Mouse (Mus musculus) embryo, embryonic 10.5 days (tissue): ENCODE data around the gene Ilf2.

Experiments used
- DNase-seq: peaks from one replicate; pipeline ENCODE4 v3.0.0-alpha.2; 2015; ENCODE audit warnings: low spot score

The Ilf2 gene

DNA sequence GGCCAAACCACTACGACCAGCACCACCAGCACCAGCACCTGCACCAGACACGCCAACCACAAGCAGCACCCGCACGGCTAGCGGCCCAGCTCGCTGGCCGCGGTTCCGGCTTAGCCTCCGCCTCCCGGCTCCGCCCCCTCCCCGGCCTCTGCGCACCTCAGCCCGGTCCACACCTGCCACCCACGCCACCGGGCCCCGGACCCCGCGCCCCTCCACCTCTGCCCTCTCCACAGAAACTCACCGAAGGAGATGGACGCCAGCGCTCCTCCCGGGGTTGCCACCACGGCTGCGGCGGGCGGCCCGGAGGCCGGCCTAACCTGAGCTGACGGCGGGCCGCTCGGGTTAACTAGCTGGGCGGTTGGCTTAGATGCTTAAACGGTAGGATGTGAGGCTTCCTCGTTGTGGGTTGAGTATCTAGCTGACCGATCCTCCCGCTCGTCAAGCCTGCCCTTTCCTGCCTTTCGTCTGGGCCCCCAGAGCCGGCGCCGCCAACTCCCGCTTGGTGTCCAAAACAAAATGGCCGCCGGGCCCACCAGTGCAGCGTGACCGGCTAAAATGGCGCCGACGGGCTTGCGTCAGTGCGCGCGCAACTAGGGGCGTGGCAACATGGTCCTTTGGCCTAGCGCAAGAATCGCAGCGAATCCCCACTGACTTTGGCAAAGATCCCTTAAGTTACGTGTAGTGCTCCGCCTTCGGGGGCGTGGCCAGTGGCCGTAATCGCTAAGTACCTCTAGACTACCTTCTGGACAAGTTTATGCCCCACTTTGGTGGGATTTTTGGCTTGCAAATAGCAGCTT lies 33.2 kb downstream of the Ilf2 start, which contains the start of gene Chtop:
Chtop (minus strand) TSS at position 549 of the 797 bp plus-strand sequence.
- DNase-seq = peak; percentile 99

- DNase-seq = no peak
These were observed 33.8 kb downstream of the Ilf2 start for GRCm38 (mm10) chr3:90509747-90510123.

GRCm38 (mm10) chr3:90512276-90512675 lies 36.4 kb downstream of the Ilf2 start:
- DNase-seq = no peak

GRCm38 (mm10) chr3:90512948-90513642 lies 37.2 kb downstream of the Ilf2 start:
- DNase-seq = no peak

GRCm38 (mm10) chr3:90513796-90514590 lies 38.1 kb downstream of the Ilf2 start, which contains the start of the genes S100a1 and S100a13:
Gene S100a1, minus strand, starts transcription at chr3:90514392.
Gene S100a13, plus strand, starts transcription at chr3:90514435.
- peak; percentile 47 for DNase-seq

DNA sequence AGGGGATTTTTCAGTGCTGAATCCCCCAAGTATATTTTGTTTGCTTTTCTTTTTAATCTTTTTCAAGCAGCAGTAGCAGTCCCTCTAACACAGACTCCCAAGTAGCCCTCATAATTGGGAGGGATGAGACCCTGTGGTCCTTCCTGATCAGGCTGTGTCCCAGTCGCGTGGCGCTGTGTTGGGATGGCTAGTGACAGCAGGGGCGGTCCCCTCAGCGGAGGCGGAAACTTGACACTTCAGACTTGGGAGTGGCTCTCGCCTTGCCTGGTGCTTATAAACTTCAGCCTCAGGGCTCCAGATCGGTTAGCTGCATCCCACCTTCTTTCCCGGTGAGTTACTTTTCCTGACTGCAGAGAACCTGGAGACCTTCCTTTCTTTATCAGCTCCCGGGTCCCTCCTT lies 38.8 kb downstream of the Ilf2 start:
- DNase-seq = peak; percentile 82

- no peak for DNase-seq
These were observed 39.3 kb downstream of the Ilf2 start for GRCm38 (mm10) chr3:90515242-90515641.

DNA sequence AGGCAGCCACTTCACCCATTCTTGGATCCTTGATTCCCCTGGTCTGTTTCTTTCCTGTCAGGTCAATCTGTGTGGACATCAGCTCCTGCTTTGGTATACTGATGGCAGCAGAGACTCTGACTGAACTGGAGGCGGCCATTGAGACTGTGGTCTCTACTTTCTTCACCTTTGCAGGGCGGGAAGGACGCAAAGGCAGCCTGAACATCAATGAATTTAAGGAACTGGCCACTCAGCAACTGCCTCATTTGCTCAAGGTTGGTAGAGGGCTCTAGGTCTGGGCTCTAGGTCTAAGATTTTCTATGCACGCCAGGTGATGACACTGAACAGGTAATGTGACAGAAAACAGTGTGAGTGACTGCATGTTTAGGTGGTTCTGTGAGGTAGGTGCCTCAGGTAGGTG lies 39.9 kb downstream of the Ilf2 start:
- no peak for DNase-seq

- DNase-seq = no peak
These were observed 41.8 kb downstream of the Ilf2 start for GRCm38 (mm10) chr3:90517711-90518110.

GRCm38 (mm10) chr3:90525421-90525820 lies 49.5 kb downstream of the Ilf2 start:
- DNase-seq = peak; percentile 61

DNA sequence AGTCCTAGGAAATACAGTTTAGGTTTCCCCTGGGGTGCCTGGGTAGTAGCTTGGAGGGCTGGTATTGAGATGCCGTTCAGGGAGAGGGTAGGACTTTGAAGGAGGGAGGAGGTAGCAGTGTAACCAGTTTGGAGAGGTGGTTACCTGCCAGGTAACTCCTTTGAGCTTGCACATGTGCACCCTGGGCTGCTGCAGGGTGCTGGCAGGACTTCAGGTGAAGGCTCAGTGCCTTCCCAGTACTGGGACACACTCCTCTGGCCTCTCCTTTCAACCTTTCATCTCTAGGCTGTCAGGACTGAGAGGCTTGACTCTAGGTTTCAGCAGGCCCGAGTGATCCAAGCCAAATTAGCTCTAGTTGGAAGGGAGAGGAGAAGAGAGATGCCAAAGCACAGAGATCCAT lies 50.1 kb downstream of the Ilf2 start:
- DNase-seq = no peak

DNA sequence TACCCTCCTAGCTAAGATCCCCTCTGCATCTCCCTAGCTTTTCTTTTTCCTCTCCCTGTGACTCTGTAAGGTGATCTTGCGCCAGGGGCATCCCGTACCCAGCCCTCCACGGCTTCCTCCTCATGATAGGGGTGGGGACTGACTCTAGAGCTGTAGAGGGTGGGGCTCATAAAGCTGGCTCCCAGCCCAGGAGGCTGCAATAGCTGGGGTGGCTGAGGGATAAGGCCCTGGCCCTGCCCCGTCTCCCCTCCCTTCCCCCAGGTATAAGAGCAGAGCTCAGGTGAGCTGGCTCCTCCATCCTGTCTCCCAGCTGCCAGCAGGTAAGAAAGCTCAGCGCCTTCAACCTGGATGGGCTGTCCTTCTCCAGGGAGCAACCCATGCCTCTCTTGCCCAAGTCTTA lies 50.7 kb downstream of the Ilf2 start, which contains the start of gene S100a14:
S100a14 (plus strand) TSS at position 277 of the 400 bp plus-strand sequence.
- DNase-seq = no peak

DNA sequence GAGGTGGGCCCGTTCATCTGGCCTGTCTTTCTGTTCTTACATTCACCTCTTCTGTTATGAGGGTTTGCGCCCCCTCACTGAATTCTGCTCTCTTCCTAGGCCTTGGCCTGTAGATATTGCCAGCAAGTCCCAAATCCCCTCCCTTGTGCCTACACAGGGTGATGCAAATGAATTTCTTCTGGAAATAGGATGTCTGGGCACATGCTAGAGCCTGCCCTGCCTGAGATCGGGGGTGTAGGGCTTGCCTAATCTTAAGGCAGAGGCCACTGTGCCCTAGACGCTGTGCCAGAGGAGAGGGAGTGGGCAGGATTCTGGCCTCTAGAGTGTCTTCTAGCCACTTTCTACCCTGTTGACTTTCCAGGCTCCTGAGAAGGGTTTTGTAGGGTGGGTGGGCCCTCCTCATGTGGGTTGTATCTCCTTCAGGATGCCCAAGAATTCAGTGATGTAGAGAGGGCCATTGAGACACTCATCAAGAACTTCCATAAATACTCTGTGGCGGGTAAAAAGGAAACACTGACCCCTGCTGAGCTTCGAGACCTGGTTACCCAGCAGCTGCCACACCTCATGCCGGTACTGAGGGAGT lies 51.5 kb downstream of the Ilf2 start:
- no peak for DNase-seq

- DNase-seq = no peak
These were observed 55.8 kb downstream of the Ilf2 start for GRCm38 (mm10) chr3:90531713-90532112.

- no peak for DNase-seq
These were observed 59.5 kb downstream of the Ilf2 start for GRCm38 (mm10) chr3:90535446-90535845.

DNA sequence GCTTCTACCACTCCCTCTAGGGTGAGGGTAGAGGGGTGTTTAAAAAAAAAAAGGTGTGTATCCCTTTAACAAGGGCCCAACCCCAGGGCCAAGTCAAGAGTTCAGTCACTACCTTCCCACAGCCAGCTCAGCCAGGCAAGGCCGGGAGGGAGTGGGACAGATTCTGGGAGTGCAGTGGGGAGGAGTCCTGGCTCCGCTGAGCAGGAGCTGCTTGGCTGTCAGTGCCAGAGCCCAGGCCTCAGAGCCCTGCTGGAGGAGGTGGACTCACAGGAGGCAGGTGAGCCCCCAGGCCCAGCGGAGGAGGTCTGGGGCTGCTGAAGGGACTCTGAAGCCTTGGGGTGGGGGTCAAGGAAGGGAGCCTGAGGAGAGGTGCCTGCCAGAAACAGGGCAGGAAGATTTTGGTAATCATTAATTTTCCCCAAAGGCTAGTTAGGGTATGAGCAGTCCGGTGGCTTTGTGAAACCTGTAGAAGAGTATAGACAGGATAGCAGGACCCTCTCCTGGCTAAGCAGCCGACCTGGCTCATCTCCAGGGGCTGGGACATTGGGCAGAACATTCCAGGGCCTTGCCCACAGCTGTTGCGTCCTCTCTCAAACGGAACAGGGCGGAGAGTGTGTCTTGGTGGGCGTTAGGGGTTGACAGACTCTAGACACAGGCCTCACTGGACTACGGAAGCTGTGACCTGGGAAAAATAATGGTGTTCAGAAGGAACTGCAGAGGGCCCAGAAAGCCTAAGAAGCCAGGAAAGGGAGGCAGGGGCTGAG lies 61.4 kb downstream of the Ilf2 start, which contains the start of gene S100a16:
S100a16 (plus strand) TSS at position 114 of the 764 bp plus-strand sequence.
- DNase-seq = no peak

- no peak for DNase-seq
These were observed 62.0 kb downstream of the Ilf2 start for GRCm38 (mm10) chr3:90537905-90538296.
